Mouse (Mus musculus) hindbrain, embryonic 16.5 days (tissue): ENCODE data around the gene Erbb4. TPM values are rescaled to one million over a fixed set of nuclear protein-coding genes. Genes with fewer than 3 reads are reported as not detected.

ENCODE experiments used
- ATAC-seq: fragments of 200-750 bp; cut with Nextera tagmentation; 2 replicates; pipeline ENCODE4 v1.8.0; 2017; ENCODE audit warnings: moderate TSS enrichment, moderate library complexity
- H3K27ac ChIP-seq: fragments of 300-500 bp; sonication (generic); 2 replicates; pipeline ENCODE4 v1.5.1; 2014; ENCODE audit warnings: low read depth, mild to moderate bottlenecking, control low read depth, low read length, moderate library complexity
- H3K27me3 ChIP-seq: fragments of 300-500 bp; sonication (generic); replicated peaks from 2 replicates; pipeline ENCODE4 v1.6.1; 2014; ENCODE audit warnings: low read length; ENCODE audit not compliant: control insufficient read depth, insufficient read depth
- H3K36me3 ChIP-seq: fragments of 300-500 bp; sonication (generic); 2 replicates; pipeline ENCODE4 v1.6.1; 2014; ENCODE audit warnings: mild to moderate bottlenecking, low read length, moderate library complexity, mixed read lengths; ENCODE audit not compliant: control insufficient read depth, insufficient read depth
- H3K4me1 ChIP-seq: fragments of 300-500 bp; sonication (generic); 2 replicates; pipeline ENCODE4 v1.6.1; 2014; ENCODE audit warnings: low read depth, low read length; ENCODE audit not compliant: control insufficient read depth, insufficient read depth
- H3K4me2 ChIP-seq: fragments of 300-500 bp; sonication (generic); 2 replicates; pipeline ENCODE4 v1.6.1; 2014; ENCODE audit warnings: mild to moderate bottlenecking, low read length, control low read depth, moderate library complexity
- H3K4me3 ChIP-seq: fragments of 300-500 bp; sonication (generic); 2 replicates; pipeline ENCODE4 v1.5.1; 2014; ENCODE audit warnings: mild to moderate bottlenecking, low read length, control low read depth, moderate library complexity
- H3K9ac ChIP-seq: fragments of 300-500 bp; sonication (generic); 2 replicates; pipeline ENCODE4 v1.6.1; 2014; ENCODE audit warnings: low read depth, mild to moderate bottlenecking, control low read depth, low read length, moderate library complexity
- H3K9me3 ChIP-seq: fragments of 300-500 bp; sonication (generic); 2 replicates; pipeline ENCODE4 v1.6.1; 2014; ENCODE audit warnings: mild to moderate bottlenecking, low read length, moderate library complexity; ENCODE audit not compliant: control insufficient read depth
- WGBS: fragments of 180-500 bp; shearing (Covaris S2); extraction: QIAGEN DNeasy Blood & Tissue Kit; methylation state at CpG from one replicate; pipeline ENCODE4 v1.1.7; 2014; 5-methylcytosine and 5-hydroxymethylcytosine counted together
- polyA plus RNA-seq: library from polyadenylated mRNA; unstranded; fragments of >200 nt; fragmentation: Nextera tagmentation; extraction: Ambion mirVana; gene quantifications from 2 replicates; pipeline ENCODE4 v1.2.1, GENCODE M21; 2015

The Erbb4 gene
- polyA plus RNA-seq, 1 experiment from 2014 or later = 14.7 TPM

DNA sequence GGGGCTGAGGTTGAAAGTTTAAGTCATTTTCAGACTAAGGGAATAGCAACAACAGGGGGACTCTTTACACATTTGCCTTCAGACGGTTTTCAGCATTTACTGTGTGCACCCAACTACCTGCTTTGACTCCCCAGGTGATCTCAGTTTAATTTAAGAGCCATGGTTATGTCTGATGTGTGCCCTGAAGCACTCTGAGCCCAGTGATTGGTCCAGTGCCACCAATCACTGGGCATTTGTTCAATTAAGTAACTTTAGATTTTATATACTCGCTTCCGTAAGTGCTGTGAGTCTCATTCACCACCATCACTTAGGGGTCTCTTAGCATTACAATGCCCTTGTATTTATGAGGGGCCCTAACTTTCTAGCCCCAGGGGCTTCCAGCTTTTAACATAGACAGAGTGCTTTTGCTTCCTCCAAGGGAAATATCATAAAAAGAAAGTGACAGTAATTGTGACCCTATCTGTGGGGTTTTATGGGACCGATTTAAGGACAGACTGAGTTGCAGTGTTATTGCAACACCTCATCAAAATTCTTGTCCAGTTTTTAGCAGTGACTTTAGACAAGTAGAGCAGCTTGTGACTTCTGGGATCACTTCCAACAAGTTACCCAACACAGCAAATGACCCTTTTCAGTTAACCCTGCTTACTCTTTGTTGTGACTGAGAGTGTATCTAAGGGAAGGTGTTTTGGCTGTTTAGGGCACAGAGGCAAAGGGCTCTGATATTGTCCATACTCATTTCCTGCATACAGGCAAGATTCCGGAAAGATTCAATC is 134.3 kb downstream of the Erbb4 start:
- Histone ChIP-seq H3K27me3 (no peaks in the 10 kb centered on the region), H3K36me3 (no peaks in the 10 kb centered on the region), H3K4me3 (no peak overlapping the region), H3K27ac (no peak overlapping the region), H3K9ac (no peak overlapping the region), H3K4me2 (no peak overlapping the region), H3K4me1 (no peaks in the 10 kb centered on the region), H3K9me3 (no peaks in the 10 kb centered on the region)
- WGBS = 52% methylated on average over 5 of the region's 5 CpGs
- 0 out of 2 replicates have a peak, but pooled peaks have one; percentile 27 for ATAC-seq

DNA sequence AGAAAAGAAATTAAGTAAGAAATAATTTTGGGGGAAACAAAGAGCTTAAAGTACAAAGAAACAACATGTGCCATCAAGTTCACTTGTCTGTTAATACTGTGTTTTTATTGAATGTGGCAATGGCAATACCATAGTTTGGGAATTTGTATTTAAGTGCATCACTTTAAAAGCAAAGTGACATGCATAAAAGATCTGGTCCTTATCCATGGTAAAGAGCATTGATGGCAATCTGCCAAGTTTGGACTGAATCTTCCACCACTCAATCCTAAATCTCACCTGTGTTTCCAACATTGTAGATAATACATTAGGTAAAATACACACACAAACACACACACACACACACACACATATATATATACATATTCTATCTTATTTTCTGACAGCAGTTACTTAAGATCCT is 143.7 kb downstream of the Erbb4 start:
- no peak overlapping the region for H3K4me3 ChIP-seq
- H3K4me1 ChIP-seq = no peaks in the 10 kb centered on the region
- ATAC-seq = no peak
- H3K27me3 ChIP-seq = no peaks in the 10 kb centered on the region
- H3K9me3 ChIP-seq = no peaks in the 10 kb centered on the region
- H3K27ac ChIP-seq = no peak overlapping the region
- no peaks in the 10 kb centered on the region for H3K36me3 ChIP-seq
- no peak overlapping the region for H3K9ac ChIP-seq
- no peak overlapping the region for H3K4me2 ChIP-seq

GRCm38 (mm10) chr1:68961365-68962116 is 146.3 kb downstream of the Erbb4 start:
- peak; percentile 86 for ATAC-seq
- WGBS = 37% methylated on average over 2 of the region's 2 CpGs

GRCm38 (mm10) chr1:68956766-68957533 is 150.9 kb downstream of the Erbb4 start:
- no peak overlapping the region for H3K9ac ChIP-seq
- no peaks in the 10 kb centered on the region for H3K4me1 ChIP-seq
- 48% methylated on average over 4 of the region's 4 CpGs for WGBS

More at GRCm38 (mm10) chr1:68961365-68962116, 146.3 kb downstream of the Erbb4 start:
- no peak overlapping the region for H3K9ac ChIP-seq
- no peaks in the 10 kb centered on the region for H3K27me3 ChIP-seq
- H3K27ac ChIP-seq = peak overlapping the region; percentile 51; the same call in 1 of the 2 replicates
- no peak overlapping the region for H3K4me2 ChIP-seq
- H3K36me3 ChIP-seq = no peaks in the 10 kb centered on the region
- H3K9me3 ChIP-seq = no peaks in the 10 kb centered on the region
- H3K4me3 ChIP-seq = no peak overlapping the region
- H3K4me1 ChIP-seq = no peaks in the 10 kb centered on the region

GRCm38 (mm10) chr1:68955482-68955881 is 152.4 kb downstream of the Erbb4 start:
- H3K4me2 ChIP-seq = no peak overlapping the region
- no peak overlapping the region for H3K4me3 ChIP-seq
- 37% methylated on average over 2 of the region's 2 CpGs for WGBS
- no peak overlapping the region for H3K27ac ChIP-seq
- peak; percentile 58; the same call in 1 of the 2 replicates for ATAC-seq
- H3K4me1 ChIP-seq = no peaks in the 10 kb centered on the region
- H3K27me3 ChIP-seq = no peaks in the 10 kb centered on the region
- no peaks in the 10 kb centered on the region for H3K36me3 ChIP-seq
- no peak overlapping the region for H3K9ac ChIP-seq
- no peaks in the 10 kb centered on the region for H3K9me3 ChIP-seq

More at GRCm38 (mm10) chr1:68956766-68957533, 150.9 kb downstream of the Erbb4 start:
- H3K9me3 ChIP-seq = no peaks in the 10 kb centered on the region
- no peaks in the 10 kb centered on the region for H3K36me3 ChIP-seq
- no peak overlapping the region for H3K4me3 ChIP-seq
- no peak overlapping the region for H3K27ac ChIP-seq
- ATAC-seq = no peak
- H3K4me2 ChIP-seq = no peak overlapping the region
- H3K27me3 ChIP-seq = no peaks in the 10 kb centered on the region

GRCm38 (mm10) chr1:68943141-68943540 is 164.7 kb downstream of the Erbb4 start:
- no peak for ATAC-seq
- Histone ChIP-seq H3K36me3 (no peaks in the 10 kb centered on the region), H3K4me3 (no peak overlapping the region), H3K4me1 (no peaks in the 10 kb centered on the region), H3K4me2 (no peak overlapping the region), H3K27me3 (no peaks in the 10 kb centered on the region), H3K9me3 (no peaks in the 10 kb centered on the region), H3K9ac (no peak overlapping the region), H3K27ac (no peak overlapping the region)
- WGBS = 76% methylated on average over 2 of the region's 2 CpGs

GRCm38 (mm10) chr1:68934804-68935203 is 173.1 kb downstream of the Erbb4 start:
- Histone ChIP-seq H3K9ac (no peak overlapping the region), H3K4me1 (no peaks in the 10 kb centered on the region), H3K4me2 (no peak overlapping the region), H3K9me3 (no peaks in the 10 kb centered on the region), H3K4me3 (no peak overlapping the region), H3K36me3 (no peaks in the 10 kb centered on the region), H3K27me3 (no peaks in the 10 kb centered on the region), H3K27ac (no peak overlapping the region)
- ATAC-seq = no peak

- H3K9ac ChIP-seq = no peak overlapping the region
- H3K36me3 ChIP-seq = no peaks in the 10 kb centered on the region
- no peaks in the 10 kb centered on the region for H3K4me1 ChIP-seq
- H3K4me2 ChIP-seq = no peak overlapping the region
- no peaks in the 10 kb centered on the region for H3K27me3 ChIP-seq
- no peak for ATAC-seq
- no peak overlapping the region for H3K27ac ChIP-seq
- H3K9me3 ChIP-seq = no peaks in the 10 kb centered on the region
- no peak overlapping the region for H3K4me3 ChIP-seq
- WGBS = 83% methylated on average over 3 of the region's 3 CpGs
Observed at GRCm38 (mm10) chr1:68933330-68934065, 174.4 kb downstream of the Erbb4 start.
